Mouse (Mus musculus) left cerebral cortex, adult 8-10 months (tissue): ENCODE results near the gene Gm17409. TPM values are rescaled to one million over a fixed set of nuclear protein-coding genes. Genes with fewer than 3 reads are reported as not detected.

Source experiments
- DNase-seq, 2 experiments: peaks; one replicate each; pipeline ENCODE4 v3.0.0; 2022; ENCODE audit warnings: low spot score in 2 of 2
- total RNA-seq, 4 experiments: library from RNA; stranded (reverse); gene quantifications; 2 replicates each; pipeline ENCODE4 v1.2.4; 2022

The Gm17409 gene
- total RNA-seq, 4 experiments from 2014 or later, result not detected

GRCm38 (mm10) chr2:58484284-58484965 is 14.5 kb downstream of the Gm17409 start:
- DNase-seq, result peak in 1 of 2 experiments; percentile 47

- DNase-seq, result no peak
These were observed 15.2 kb downstream of the Gm17409 start for GRCm38 (mm10) chr2:58485152-58485551.

- DNase-seq, result no peak
These were observed 15.8 kb downstream of the Gm17409 start for GRCm38 (mm10) chr2:58485683-58486082.

GRCm38 (mm10) chr2:58486441-58487278 is 16.7 kb downstream of the Gm17409 start:
- DNase-seq, result no peak

- DNase-seq, result no peak
These were observed 17.3 kb downstream of the Gm17409 start for GRCm38 (mm10) chr2:58487279-58487560.

GRCm38 (mm10) chr2:58488404-58488803 is 18.5 kb downstream of the Gm17409 start:
- DNase-seq, result no peak

- DNase-seq, result no peak
These were observed 19.4 kb downstream of the Gm17409 start for GRCm38 (mm10) chr2:58489275-58489674.

- no peak for DNase-seq
These were observed 24.0 kb downstream of the Gm17409 start for GRCm38 (mm10) chr2:58493685-58494635.

GRCm38 (mm10) chr2:58495271-58495670 is 25.4 kb downstream of the Gm17409 start:
- DNase-seq, result no peak

GRCm38 (mm10) chr2:58496647-58497410 is 26.9 kb downstream of the Gm17409 start:
- no peak for DNase-seq

GRCm38 (mm10) chr2:58505306-58506090 is 35.6 kb downstream of the Gm17409 start:
- no peak for DNase-seq

- no peak for DNase-seq
These were observed 40.3 kb downstream of the Gm17409 start for GRCm38 (mm10) chr2:58510192-58510591.

- DNase-seq, result no peak
These were observed 43.3 kb downstream of the Gm17409 start for GRCm38 (mm10) chr2:58513212-58513611.

GRCm38 (mm10) chr2:58514489-58514888 is 44.6 kb downstream of the Gm17409 start:
- no peak for DNase-seq

GRCm38 (mm10) chr2:58516000-58516399 is 46.1 kb downstream of the Gm17409 start:
- no peak for DNase-seq

GRCm38 (mm10) chr2:58516920-58517319 is 47.0 kb downstream of the Gm17409 start:
- DNase-seq, result no peak

- no peak for DNase-seq
These were observed 48.6 kb downstream of the Gm17409 start for GRCm38 (mm10) chr2:58518517-58518916.
